Mouse (Mus musculus): Measurements from ENCODE around the gene Hist1h4i. TPM values are rescaled to one million over a fixed set of nuclear protein-coding genes. Genes with fewer than 3 reads are reported as not detected.

Hist1h4i gene
- polyA plus RNA-seq, 1 experiment from 2014 or later = 15.7 TPM

DNA sequence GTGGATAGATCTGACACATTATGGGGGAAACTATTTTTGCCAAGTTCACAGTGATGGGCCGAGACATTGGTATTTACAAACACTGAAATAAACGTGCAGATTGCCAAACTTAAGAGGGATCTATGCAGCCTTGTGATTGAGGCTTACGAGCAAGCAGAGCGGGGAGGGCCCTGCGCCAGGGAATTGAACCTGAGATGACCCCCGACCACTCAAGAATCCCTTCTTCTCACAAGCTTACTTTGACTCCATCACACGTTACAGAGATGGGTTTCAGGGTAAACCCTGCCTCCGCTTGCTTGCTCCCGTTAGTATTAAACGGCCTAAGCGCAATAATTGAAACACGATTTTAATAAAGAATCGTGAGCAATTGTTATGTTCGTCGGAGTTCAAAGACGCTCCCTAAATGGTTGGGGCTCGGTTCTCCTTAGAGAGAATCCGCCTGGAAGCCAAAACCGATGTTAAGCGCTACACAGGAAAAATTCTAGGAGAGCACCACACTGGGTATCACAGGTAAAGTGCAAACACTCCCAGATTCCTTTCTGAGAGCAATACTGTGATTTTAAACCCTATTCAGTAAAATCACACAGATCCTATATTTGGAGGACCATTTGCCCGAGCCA lies 43.9 kb downstream of the Hist1h4i start:
- no peaks in the 10 kb centered on the region for H3K4me1 ChIP-seq (ENCODE audit: control insufficient read depth, insufficient read depth, low read length)
- 2% methylated on average over 21 of the region's 21 CpGs for WGBS (ENCODE audit: insufficient replicate concordance)
- peaks cover 54% of the 10 kb centered on the region for H3K27me3 ChIP-seq (ENCODE audit: control insufficient read depth, insufficient read depth, low read length)
- no peak for ATAC-seq (replicated peaks; ENCODE audit: insufficient number of reproducible peaks, low FRiP score, low TSS enrichment)
- H3K4me2 ChIP-seq = peak overlapping the region; percentile 79
- H3K9ac ChIP-seq (ENCODE audit: low read depth, low read length) = no peak overlapping the region
- peak overlapping the region; percentile 47 for H3K4me3 ChIP-seq (ENCODE audit: low read depth, low read length)
- H3K27ac ChIP-seq (ENCODE audit: low read depth, low read length) = no peak overlapping the region
- no peaks in the 10 kb centered on the region for H3K36me3 ChIP-seq (ENCODE audit: control insufficient read depth, insufficient read depth, low read length)
- no peaks in the 10 kb centered on the region for H3K9me3 ChIP-seq (replicated peaks; ENCODE audit: control insufficient read depth, low read length)

- Histone ChIP-seq H3K9me3 (replicated peaks; ENCODE audit: control insufficient read depth, low read length) (no peaks in the 10 kb centered on the region), H3K27ac (ENCODE audit: low read depth, low read length) (no peak overlapping the region), H3K27me3 (ENCODE audit: control insufficient read depth, insufficient read depth, low read length) (peaks cover 49% of the 10 kb centered on the region), H3K4me1 (ENCODE audit: control insufficient read depth, insufficient read depth, low read length) (no peaks in the 10 kb centered on the region), H3K4me3 (ENCODE audit: low read depth, low read length) (peak overlapping the region; percentile 47), H3K9ac (ENCODE audit: low read depth, low read length) (no peak overlapping the region), H3K36me3 (ENCODE audit: control insufficient read depth, insufficient read depth, low read length) (no peaks in the 10 kb centered on the region), H3K4me2 (peak overlapping the region; percentile 79)
- 1% methylated on average over 13 of the region's 13 CpGs for whole genome bisulfite sequencing (ENCODE audit: insufficient replicate concordance)
- no peak for ATAC-seq (replicated peaks; ENCODE audit: insufficient number of reproducible peaks, low FRiP score, low TSS enrichment)
Observed at GRCm38 (mm10) chr13:21996840-21997185, 44.3 kb downstream of the Hist1h4i start.

DNA sequence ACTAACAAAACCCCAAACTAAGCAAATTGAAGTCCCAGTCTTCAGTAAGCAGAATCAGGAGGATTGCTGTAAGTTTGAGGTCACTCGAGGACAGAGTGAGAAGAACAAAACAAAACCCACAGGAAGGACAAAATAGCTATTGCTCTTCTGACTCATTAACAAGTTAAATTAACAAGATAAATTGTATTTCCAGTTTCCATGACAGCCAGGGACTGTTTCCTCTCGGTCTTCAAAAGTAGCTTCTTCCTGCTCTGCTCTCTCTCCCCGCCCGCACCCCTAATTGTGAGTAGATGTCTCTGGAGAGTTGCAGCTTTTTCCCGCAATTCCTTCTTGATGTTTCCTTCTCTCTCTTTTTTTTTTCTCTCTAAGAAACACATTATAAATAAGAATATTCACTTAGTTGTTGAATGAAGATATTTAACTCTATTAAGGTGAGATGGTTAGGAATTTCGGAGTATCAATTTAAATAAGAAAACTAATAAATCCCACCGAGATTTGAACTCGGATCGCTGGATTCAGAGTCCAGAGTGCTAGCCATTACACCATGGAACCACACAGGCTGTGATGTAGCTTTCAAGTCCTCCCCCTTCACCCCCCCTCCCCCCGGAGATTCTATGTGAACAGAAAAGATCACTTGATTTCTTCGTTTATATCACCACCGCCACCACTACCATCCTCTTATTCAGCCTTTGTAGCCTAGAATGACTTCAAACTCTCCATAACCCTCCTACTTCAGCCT lies 44.9 kb downstream of the Hist1h4i start:
- 0 out of 2 replicates have a peak, but pooled peaks cover 2% of the 10 kb centered on the region for H3K9me3 ChIP-seq (replicated peaks; ENCODE audit: control insufficient read depth, low read length)
- peaks cover 43% of the 10 kb centered on the region for H3K27me3 ChIP-seq (ENCODE audit: control insufficient read depth, insufficient read depth, low read length)
- no peak for ATAC-seq (replicated peaks; ENCODE audit: insufficient number of reproducible peaks, low FRiP score, low TSS enrichment)
- H3K27ac ChIP-seq (ENCODE audit: low read depth, low read length) = no peak overlapping the region
- 2% methylated on average over 12 of the region's 12 CpGs for WGBS (ENCODE audit: insufficient replicate concordance)
- H3K4me1 ChIP-seq (ENCODE audit: control insufficient read depth, insufficient read depth, low read length) = no peaks in the 10 kb centered on the region
- H3K4me2 ChIP-seq = peak overlapping the region; percentile 79
- H3K9ac ChIP-seq (ENCODE audit: low read depth, low read length) = no peak overlapping the region
- H3K4me3 ChIP-seq (ENCODE audit: low read depth, low read length) = peak overlapping the region; percentile 57
- no peaks in the 10 kb centered on the region for H3K36me3 ChIP-seq (ENCODE audit: control insufficient read depth, insufficient read depth, low read length)

GRCm38 (mm10) chr13:21995331-21995914 lies 45.7 kb downstream of the Hist1h4i start:
- Histone ChIP-seq H3K27ac (ENCODE audit: low read depth, low read length) (no peak overlapping the region), H3K36me3 (ENCODE audit: control insufficient read depth, insufficient read depth, low read length) (no peaks in the 10 kb centered on the region), H3K9me3 (replicated peaks; ENCODE audit: control insufficient read depth, low read length) (0 out of 2 replicates have a peak, but pooled peaks cover 3% of the 10 kb centered on the region), H3K9ac (ENCODE audit: low read depth, low read length) (peak overlapping the region; percentile 43; the same call in 1 of the 2 replicates), H3K27me3 (ENCODE audit: control insufficient read depth, insufficient read depth, low read length) (peaks cover 35% of the 10 kb centered on the region), H3K4me3 (ENCODE audit: low read depth, low read length) (peak overlapping the region; percentile 57), H3K4me1 (ENCODE audit: control insufficient read depth, insufficient read depth, low read length) (no peaks in the 10 kb centered on the region), H3K4me2 (peak overlapping the region; percentile 79)
- no peak; the same call in 1 of the 2 replicates for ATAC-seq (replicated peaks; ENCODE audit: insufficient number of reproducible peaks, low FRiP score, low TSS enrichment)
- under 1% methylated on average over 21 of the region's 21 CpGs for WGBS (ENCODE audit: insufficient replicate concordance)

GRCm38 (mm10) chr13:21994896-21995295 lies 46.3 kb downstream of the Hist1h4i start:
- Histone ChIP-seq H3K9me3 (replicated peaks; ENCODE audit: control insufficient read depth, low read length) (0 out of 2 replicates have a peak, but pooled peaks cover 3% of the 10 kb centered on the region), H3K27ac (ENCODE audit: low read depth, low read length) (no peak overlapping the region), H3K9ac (ENCODE audit: low read depth, low read length) (peak overlapping the region; percentile 43; the same call in 1 of the 2 replicates), H3K4me1 (ENCODE audit: control insufficient read depth, insufficient read depth, low read length) (no peaks in the 10 kb centered on the region), H3K36me3 (ENCODE audit: control insufficient read depth, insufficient read depth, low read length) (no peaks in the 10 kb centered on the region), H3K27me3 (ENCODE audit: control insufficient read depth, insufficient read depth, low read length) (peaks cover 30% of the 10 kb centered on the region), H3K4me2 (peak overlapping the region; percentile 79), H3K4me3 (ENCODE audit: low read depth, low read length) (peak overlapping the region; percentile 57)
- 3% methylated on average over 8 of the region's 8 CpGs for WGBS (ENCODE audit: insufficient replicate concordance)
- no peak for ATAC-seq (replicated peaks; ENCODE audit: insufficient number of reproducible peaks, low FRiP score, low TSS enrichment)

GRCm38 (mm10) chr13:21993957-21994738 lies 47.0 kb downstream of the Hist1h4i start:
- H3K36me3 ChIP-seq (ENCODE audit: control insufficient read depth, insufficient read depth, low read length) = no peaks in the 10 kb centered on the region
- H3K9me3 ChIP-seq (replicated peaks; ENCODE audit: control insufficient read depth, low read length) = 0 out of 2 replicates have a peak, but pooled peaks cover 3% of the 10 kb centered on the region
- ATAC-seq (replicated peaks; ENCODE audit: insufficient number of reproducible peaks, low FRiP score, low TSS enrichment) = no peak
- H3K27me3 ChIP-seq (ENCODE audit: control insufficient read depth, insufficient read depth, low read length) = peaks cover 22% of the 10 kb centered on the region
- H3K27ac ChIP-seq (ENCODE audit: low read depth, low read length) = no peak overlapping the region
- no peaks in the 10 kb centered on the region for H3K4me1 ChIP-seq (ENCODE audit: control insufficient read depth, insufficient read depth, low read length)
- H3K9ac ChIP-seq (ENCODE audit: low read depth, low read length) = no peak overlapping the region
- H3K4me2 ChIP-seq = peak overlapping the region; percentile 79
- under 1% methylated on average over 22 of the region's 22 CpGs for WGBS (ENCODE audit: insufficient replicate concordance)
- H3K4me3 ChIP-seq (ENCODE audit: low read depth, low read length) = peak overlapping the region; percentile 26

DNA sequence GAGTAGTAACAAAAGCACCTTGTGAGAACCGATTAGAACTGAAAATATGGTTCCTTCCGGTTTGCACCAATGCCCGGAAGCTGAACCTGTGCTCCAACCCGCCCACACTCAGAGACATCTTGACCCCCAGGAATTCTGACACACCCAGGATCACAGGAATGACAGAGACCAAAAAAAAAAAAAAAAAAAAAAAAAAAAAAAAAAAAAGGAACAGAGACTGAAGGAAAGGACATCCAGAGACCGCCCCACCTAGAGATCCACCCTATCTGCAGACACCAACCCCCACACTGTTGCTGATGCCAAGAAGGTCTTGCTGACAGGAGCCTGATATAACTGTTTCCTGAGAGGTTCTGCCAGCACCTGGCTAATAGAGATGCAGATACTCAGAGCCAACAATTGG lies 48.6 kb downstream of the Hist1h4i start:
- H3K27ac ChIP-seq (ENCODE audit: low read depth, low read length) = no peak overlapping the region
- WGBS (ENCODE audit: insufficient replicate concordance) = 76% methylated on average over 5 of the region's 5 CpGs
- H3K4me1 ChIP-seq (ENCODE audit: control insufficient read depth, insufficient read depth, low read length) = no peaks in the 10 kb centered on the region
- no peak overlapping the region for H3K4me2 ChIP-seq
- 0 out of 2 replicates have a peak, but pooled peaks cover 3% of the 10 kb centered on the region for H3K9me3 ChIP-seq (replicated peaks; ENCODE audit: control insufficient read depth, low read length)
- no peak for ATAC-seq (replicated peaks; ENCODE audit: insufficient number of reproducible peaks, low FRiP score, low TSS enrichment)
- peaks cover 7% of the 10 kb centered on the region for H3K27me3 ChIP-seq (ENCODE audit: control insufficient read depth, insufficient read depth, low read length)
- no peak overlapping the region for H3K9ac ChIP-seq (ENCODE audit: low read depth, low read length)
- H3K36me3 ChIP-seq (ENCODE audit: control insufficient read depth, insufficient read depth, low read length) = no peaks in the 10 kb centered on the region
- no peak overlapping the region for H3K4me3 ChIP-seq (ENCODE audit: low read depth, low read length)

Measured in heart, embryonic 11.5 days (tissue).